Mouse (Mus musculus) stomach, embryonic 14.5 days (tissue): ENCODE measurements around the gene Zfp445. TPM values are rescaled to one million over a fixed set of nuclear protein-coding genes. Genes with fewer than 3 reads are reported as not detected.

Experiments
- ATAC-seq: fragments of 200-750 bp; cut with Nextera tagmentation; 2 replicates; pipeline ENCODE4 v1.8.0; 2017; ENCODE audit warnings: low read depth, moderate TSS enrichment; ENCODE audit not compliant: insufficient number of reproducible peaks, insufficient read depth, low FRiP score
- H3K27ac ChIP-seq: fragments of 300-500 bp; sonication (generic); 2 replicates; pipeline ENCODE4 v1.5.1; 2014; ENCODE audit warnings: mild to moderate bottlenecking, low read length, moderate library complexity, mixed read lengths
- H3K27me3 ChIP-seq: fragments of 300-500 bp; sonication (generic); 2 replicates; pipeline ENCODE4 v1.6.1; 2014; ENCODE audit warnings: low read length, control low read depth, mixed read lengths; ENCODE audit not compliant: control insufficient read depth, insufficient read depth
- H3K36me3 ChIP-seq: fragments of 300-500 bp; sonication (generic); 2 replicates; pipeline ENCODE4 v1.6.1; 2014; ENCODE audit warnings: mild to moderate bottlenecking, control low read depth, low read length, moderate library complexity, mixed read lengths; ENCODE audit not compliant: control insufficient read depth, insufficient read depth
- H3K4me1 ChIP-seq: fragments of 300-500 bp; sonication (generic); 2 replicates; pipeline ENCODE4 v1.6.1; 2014; ENCODE audit warnings: low read length, control low read depth, mixed read lengths; ENCODE audit not compliant: control insufficient read depth, insufficient read depth
- H3K4me2 ChIP-seq: fragments of 300-500 bp; sonication (generic); replicated peaks from 2 replicates; pipeline ENCODE4 v1.6.1; 2014; ENCODE audit warnings: low read depth, low read length, control low read depth
- H3K4me3 ChIP-seq: fragments of 300-500 bp; sonication (generic); 2 replicates; pipeline ENCODE4 v1.5.1; 2014; ENCODE audit warnings: low read depth, low read length, control low read depth
- H3K9ac ChIP-seq: fragments of 300-500 bp; sonication (generic); replicated peaks from 2 replicates; pipeline ENCODE4 v1.6.1; 2014; ENCODE audit warnings: low read depth, mild to moderate bottlenecking, control low read depth, low read length, moderate library complexity, mixed read lengths
- H3K9me3 ChIP-seq: fragments of 300-500 bp; sonication (generic); 2 replicates; pipeline ENCODE4 v1.6.1; 2016; ENCODE audit warnings: low read depth, low read length, control low read depth; ENCODE audit not compliant: control insufficient read depth
- WGBS: fragments of 180-500 bp; shearing (Covaris S2); extraction: QIAGEN DNeasy Blood & Tissue Kit; methylation state at CpG from one replicate; pipeline ENCODE4 v1.1.7; 2014; 5-methylcytosine and 5-hydroxymethylcytosine counted together
- polyA plus RNA-seq: library from polyadenylated mRNA; unstranded; fragments of >200 nt; fragmentation: Nextera tagmentation; extraction: Ambion mirVana; gene quantifications from 2 replicates; pipeline ENCODE4 v1.2.1, GENCODE M21; 2014

Gene Zfp445
- polyA plus RNA-seq, 1 experiment from 2014 or later, result 68.3 TPM

GRCm38 (mm10) chr9:122846156-122846555 lies 19.6 kb downstream of the Zfp445 start:
- peaks cover 9% of the 10 kb centered on the region; the same call in 1 of the 2 replicates for H3K9me3 ChIP-seq
- ATAC-seq, result no peak
- H3K27ac ChIP-seq, result no peak overlapping the region
- no peak overlapping the region for H3K4me2 ChIP-seq
- no peak overlapping the region for H3K4me3 ChIP-seq
- H3K27me3 ChIP-seq, result no peaks in the 10 kb centered on the region
- H3K9ac ChIP-seq, result no peak overlapping the region
- peaks cover 17% of the 10 kb centered on the region for H3K36me3 ChIP-seq
- H3K4me1 ChIP-seq, result no peaks in the 10 kb centered on the region

GRCm38 (mm10) chr9:122845621-122846020 lies 20.2 kb downstream of the Zfp445 start:
- H3K9me3 ChIP-seq, result peaks cover 9% of the 10 kb centered on the region; the same call in 1 of the 2 replicates
- H3K9ac ChIP-seq, result no peak overlapping the region
- H3K27me3 ChIP-seq, result no peaks in the 10 kb centered on the region
- H3K4me2 ChIP-seq, result no peak overlapping the region
- peaks cover 11% of the 10 kb centered on the region; the same call in 1 of the 2 replicates for H3K36me3 ChIP-seq
- H3K4me1 ChIP-seq, result no peaks in the 10 kb centered on the region
- 81% methylated on average over 3 of the region's 3 CpGs for WGBS
- no peak for ATAC-seq
- H3K27ac ChIP-seq, result no peak overlapping the region
- H3K4me3 ChIP-seq, result no peak overlapping the region

GRCm38 (mm10) chr9:122843760-122844159 lies 22.0 kb downstream of the Zfp445 start, which contains the start of gene Gm35549:
Gene Gm35549, minus strand, starts transcription at chr9:122844035.
- no peak within 1 kb of the TSS for H3K27ac ChIP-seq
- no peaks in the 10 kb centered on the region for H3K36me3 ChIP-seq
- WGBS, result 79% methylated on average over 3 of the region's 3 CpGs
- H3K4me2 ChIP-seq, result no peak within 1 kb of the TSS
- no peak within 1 kb of the TSS for H3K9ac ChIP-seq
- no peak within 1 kb of the TSS for H3K4me3 ChIP-seq
- H3K9me3 ChIP-seq, result 0 out of 2 replicates have a peak, but pooled peaks cover 4% of the 10 kb centered on the region
- H3K4me1 ChIP-seq, result no peaks in the 10 kb centered on the region
- no peaks in the 10 kb centered on the region for H3K27me3 ChIP-seq
- ATAC-seq, result no peak

- Histone ChIP-seq H3K9ac (no peak overlapping the region), H3K4me1 (no peaks in the 10 kb centered on the region), H3K9me3 (no peaks in the 10 kb centered on the region), H3K36me3 (no peaks in the 10 kb centered on the region; the same call in 1 of the 2 replicates), H3K27me3 (no peaks in the 10 kb centered on the region), H3K27ac (peak overlapping the region; percentile 6; the same call in 1 of the 2 replicates), H3K4me2 (no peak overlapping the region; the same call in 1 of the 2 replicates), H3K4me3 (no peak overlapping the region)
- peak; percentile 71 for ATAC-seq
- WGBS, result 30% methylated on average over 16 of the region's 16 CpGs
These were observed 28.1 kb downstream of the Zfp445 start for GRCm38 (mm10) chr9:122837680-122838079.

GRCm38 (mm10) chr9:122837216-122837615 lies 28.6 kb downstream of the Zfp445 start:
- Histone ChIP-seq H3K27me3 (no peaks in the 10 kb centered on the region), H3K4me3 (no peak overlapping the region), H3K4me1 (no peaks in the 10 kb centered on the region), H3K4me2 (no peak overlapping the region), H3K36me3 (no peaks in the 10 kb centered on the region; the same call in 1 of the 2 replicates), H3K9ac (no peak overlapping the region), H3K27ac (peak overlapping the region; percentile 35; the same call in 1 of the 2 replicates), H3K9me3 (no peaks in the 10 kb centered on the region)
- 76% methylated on average over 4 of the region's 4 CpGs for WGBS
- peak; percentile 25; the same call in 1 of the 2 replicates for ATAC-seq

GRCm38 (mm10) chr9:122836790-122837189 lies 29.0 kb downstream of the Zfp445 start:
- H3K4me1 ChIP-seq, result no peaks in the 10 kb centered on the region
- 35% methylated on average over 6 of the region's 6 CpGs for WGBS
- peak overlapping the region; percentile 35; the same call in 1 of the 2 replicates for H3K27ac ChIP-seq
- no peak overlapping the region for H3K4me3 ChIP-seq
- H3K36me3 ChIP-seq, result no peaks in the 10 kb centered on the region; the same call in 1 of the 2 replicates
- peak; percentile 70; the same call in 1 of the 2 replicates for ATAC-seq
- H3K4me2 ChIP-seq, result no peak overlapping the region
- no peak overlapping the region for H3K9ac ChIP-seq
- H3K27me3 ChIP-seq, result no peaks in the 10 kb centered on the region
- H3K9me3 ChIP-seq, result no peaks in the 10 kb centered on the region

- H3K4me1 ChIP-seq, result no peaks in the 10 kb centered on the region
- no peak overlapping the region for H3K9ac ChIP-seq
- H3K9me3 ChIP-seq, result no peaks in the 10 kb centered on the region
- no peaks in the 10 kb centered on the region for H3K27me3 ChIP-seq
- no peak overlapping the region for H3K4me2 ChIP-seq
- no peak for ATAC-seq
- H3K27ac ChIP-seq, result peak overlapping the region; percentile 35; the same call in 1 of the 2 replicates
- WGBS, result 69% methylated on average over 9 of the region's 9 CpGs
- H3K36me3 ChIP-seq, result no peaks in the 10 kb centered on the region; the same call in 1 of the 2 replicates
- H3K4me3 ChIP-seq, result no peak overlapping the region
These were observed 29.7 kb downstream of the Zfp445 start for GRCm38 (mm10) chr9:122836126-122836525.

- H3K9ac ChIP-seq, result no peak overlapping the region
- H3K9me3 ChIP-seq, result no peaks in the 10 kb centered on the region
- no peaks in the 10 kb centered on the region for H3K27me3 ChIP-seq
- H3K4me3 ChIP-seq, result no peak overlapping the region
- H3K27ac ChIP-seq, result no peak overlapping the region
- H3K4me1 ChIP-seq, result no peaks in the 10 kb centered on the region
- H3K36me3 ChIP-seq, result peaks cover 11% of the 10 kb centered on the region
- ATAC-seq, result no peak
- WGBS, result 73% methylated on average over 4 of the region's 4 CpGs
- H3K4me2 ChIP-seq, result no peak overlapping the region
These were observed 35.9 kb downstream of the Zfp445 start for GRCm38 (mm10) chr9:122829826-122830380.
